Mouse (Mus musculus): ENCODE data around the gene Cdc42.

DNA sequence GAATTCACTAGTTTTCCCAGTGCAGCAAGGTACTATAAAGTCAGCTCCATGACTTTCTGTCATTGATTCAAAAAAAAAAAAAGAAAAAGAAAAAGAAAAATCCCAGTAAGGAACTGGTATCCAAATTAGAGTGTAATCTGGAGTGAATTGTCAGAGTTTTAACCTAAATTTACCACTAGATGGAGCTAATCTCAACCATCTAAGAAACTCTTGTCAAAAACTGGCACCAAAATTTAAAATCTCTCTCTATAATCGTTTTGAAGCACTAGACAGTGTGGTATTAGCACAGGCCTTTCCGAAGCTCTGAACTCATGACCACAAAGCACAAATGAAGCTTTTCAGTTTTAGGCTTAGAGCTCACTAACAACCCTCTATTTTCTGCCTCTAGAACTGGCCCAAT, 44.0 kb downstream of the Cdc42 start:
- TF ChIP-seq CTCF (IDR thresholded peaks at IDR 0.05; ENCODE audit: low read depth) (peak; percentile 66), EP300 (optimal IDR thresholded peaks at IDR 0.05) (no peak)
